Mouse (Mus musculus): Measurements from ENCODE around the gene Npcd. TPM values are rescaled to one million over a fixed set of nuclear protein-coding genes. Genes with fewer than 3 reads are reported as not detected.

Npcd gene
- polyA plus RNA-seq, 1 experiment from 2014 or later, result not detected

- peaks cover 35% of the 10 kb centered on the region for H3K36me3 ChIP-seq (ENCODE audit: control insufficient read depth, insufficient read depth, low read length)
- H3K9ac ChIP-seq (ENCODE audit: low read length), result no peak overlapping the region
- H3K9me3 ChIP-seq (ENCODE audit: control insufficient read depth, low read length), result no peaks in the 10 kb centered on the region
- H3K27me3 ChIP-seq (ENCODE audit: control insufficient read depth, insufficient read depth, low read length), result no peaks in the 10 kb centered on the region
- no peak overlapping the region for H3K4me2 ChIP-seq (ENCODE audit: low read length)
- peaks cover 23 to 42% of the 10 kb centered on the region in 2 experiments for H3K4me1 ChIP-seq (ENCODE audit: control insufficient read depth in 2 of 2, insufficient read depth in 2 of 2, low read length in 2 of 2)
- no peak overlapping the region for H3K4me3 ChIP-seq (ENCODE audit: control insufficient read depth in 1 of 2, insufficient read depth in 1 of 2, low read depth in 1 of 2, low read length in 2 of 2)
- ATAC-seq (ENCODE audit: insufficient number of reproducible peaks, insufficient read depth, low FRiP score, low read depth), result no peak
- H3K27ac ChIP-seq (replicated peaks in 1 of 2; ENCODE audit: control insufficient read depth in 1 of 2, insufficient read depth in 1 of 2, low read depth in 2 of 2, low read length in 2 of 2), result no peak overlapping the region
- WGBS, result 79% methylated on average over 11 of the region's 11 CpGs
These were observed 69.3 kb downstream of the Npcd start for GRCm38 (mm10) chr15:79764539-79765267.

- no peaks in the 10 kb centered on the region for H3K27me3 ChIP-seq (ENCODE audit: control insufficient read depth, insufficient read depth, low read length)
- H3K27ac ChIP-seq (replicated peaks in 1 of 2; ENCODE audit: control insufficient read depth in 1 of 2, insufficient read depth in 1 of 2, low read depth in 2 of 2, low read length in 2 of 2), result no peak overlapping the region
- peaks cover 35% of the 10 kb centered on the region for H3K36me3 ChIP-seq (ENCODE audit: control insufficient read depth, insufficient read depth, low read length)
- WGBS, result 79% methylated on average over 7 of the region's 7 CpGs
- peaks cover 23 to 32% of the 10 kb centered on the region in 2 experiments for H3K4me1 ChIP-seq (ENCODE audit: control insufficient read depth in 2 of 2, insufficient read depth in 2 of 2, low read length in 2 of 2)
- no peak for ATAC-seq (ENCODE audit: insufficient number of reproducible peaks, insufficient read depth, low FRiP score, low read depth)
- H3K9ac ChIP-seq (ENCODE audit: low read length), result no peak overlapping the region
- no peaks in the 10 kb centered on the region for H3K9me3 ChIP-seq (ENCODE audit: control insufficient read depth, low read length)
- H3K4me2 ChIP-seq (ENCODE audit: low read length), result no peak overlapping the region
- H3K4me3 ChIP-seq (ENCODE audit: control insufficient read depth in 1 of 2, insufficient read depth in 1 of 2, low read depth in 1 of 2, low read length in 2 of 2), result no peak overlapping the region
These were observed 70.3 kb downstream of the Npcd start for GRCm38 (mm10) chr15:79763601-79764246.

- Histone ChIP-seq H3K4me3 (ENCODE audit: control insufficient read depth in 1 of 2, insufficient read depth in 1 of 2, low read depth in 1 of 2, low read length in 2 of 2) (no peak overlapping the region), H3K36me3 (ENCODE audit: control insufficient read depth, insufficient read depth, low read length) (peaks cover 35% of the 10 kb centered on the region), H3K9me3 (ENCODE audit: control insufficient read depth, low read length) (no peaks in the 10 kb centered on the region), H3K27me3 (ENCODE audit: control insufficient read depth, insufficient read depth, low read length) (no peaks in the 10 kb centered on the region), H3K4me2 (ENCODE audit: low read length) (no peak overlapping the region), H3K9ac (ENCODE audit: low read length) (no peak overlapping the region), H3K27ac (replicated peaks in 1 of 2; ENCODE audit: control insufficient read depth in 1 of 2, insufficient read depth in 1 of 2, low read depth in 2 of 2, low read length in 2 of 2) (no peak overlapping the region), H3K4me1 (ENCODE audit: control insufficient read depth in 2 of 2, insufficient read depth in 2 of 2, low read length in 2 of 2) (peaks cover 16 to 25% of the 10 kb centered on the region in 2 experiments)
- ATAC-seq (ENCODE audit: insufficient number of reproducible peaks, insufficient read depth, low FRiP score, low read depth), result no peak
- WGBS, result 92% methylated on average over 9 of the region's 9 CpGs
These were observed 71.0 kb downstream of the Npcd start for GRCm38 (mm10) chr15:79763001-79763400.

GRCm38 (mm10) chr15:79760956-79761355, 73.1 kb downstream of the Npcd start:
- 86% methylated on average over 6 of the region's 6 CpGs for WGBS
- Histone ChIP-seq H3K4me2 (ENCODE audit: low read length) (no peak overlapping the region), H3K27ac (replicated peaks in 1 of 2; ENCODE audit: control insufficient read depth in 1 of 2, insufficient read depth in 1 of 2, low read depth in 2 of 2, low read length in 2 of 2) (no peak overlapping the region), H3K27me3 (ENCODE audit: control insufficient read depth, insufficient read depth, low read length) (no peaks in the 10 kb centered on the region), H3K9ac (ENCODE audit: low read length) (no peak overlapping the region), H3K9me3 (ENCODE audit: control insufficient read depth, low read length) (no peaks in the 10 kb centered on the region), H3K36me3 (ENCODE audit: control insufficient read depth, insufficient read depth, low read length) (peaks cover 35% of the 10 kb centered on the region), H3K4me1 (ENCODE audit: control insufficient read depth in 2 of 2, insufficient read depth in 2 of 2, low read length in 2 of 2) (peaks cover under 1 to 5% of the 10 kb centered on the region in 2 experiments; a peak in 1 of 4 replicates), H3K4me3 (ENCODE audit: control insufficient read depth in 1 of 2, insufficient read depth in 1 of 2, low read depth in 1 of 2, low read length in 2 of 2) (no peak overlapping the region)
- ATAC-seq (ENCODE audit: insufficient number of reproducible peaks, insufficient read depth, low FRiP score, low read depth), result no peak

GRCm38 (mm10) chr15:79757118-79757517, 76.9 kb downstream of the Npcd start:
- Histone ChIP-seq H3K27ac (replicated peaks in 1 of 2; ENCODE audit: control insufficient read depth in 1 of 2, insufficient read depth in 1 of 2, low read depth in 2 of 2, low read length in 2 of 2) (no peak overlapping the region), H3K27me3 (ENCODE audit: control insufficient read depth, insufficient read depth, low read length) (no peaks in the 10 kb centered on the region), H3K9me3 (ENCODE audit: control insufficient read depth, low read length) (no peaks in the 10 kb centered on the region), H3K4me2 (ENCODE audit: low read length) (no peak overlapping the region), H3K4me3 (ENCODE audit: control insufficient read depth in 1 of 2, insufficient read depth in 1 of 2, low read depth in 1 of 2, low read length in 2 of 2) (no peak overlapping the region), H3K9ac (ENCODE audit: low read length) (no peak overlapping the region), H3K4me1 (ENCODE audit: control insufficient read depth in 2 of 2, insufficient read depth in 2 of 2, low read length in 2 of 2) (no peaks in the 10 kb centered on the region), H3K36me3 (ENCODE audit: control insufficient read depth, insufficient read depth, low read length) (peaks cover 13% of the 10 kb centered on the region)
- no peak for ATAC-seq (ENCODE audit: insufficient number of reproducible peaks, insufficient read depth, low FRiP score, low read depth)
- 84% methylated on average over 3 of the region's 3 CpGs for WGBS

- no peak for ATAC-seq (ENCODE audit: insufficient number of reproducible peaks, insufficient read depth, low FRiP score, low read depth)
These were observed 77.9 kb downstream of the Npcd start for GRCm38 (mm10) chr15:79755977-79756625.

GRCm38 (mm10) chr15:79755176-79755575, 78.9 kb downstream of the Npcd start:
- no peak overlapping the region for H3K4me2 ChIP-seq (ENCODE audit: low read length)
- no peak overlapping the region for H3K27ac ChIP-seq (replicated peaks in 1 of 2; ENCODE audit: control insufficient read depth in 1 of 2, insufficient read depth in 1 of 2, low read depth in 2 of 2, low read length in 2 of 2)
- H3K4me1 ChIP-seq (ENCODE audit: control insufficient read depth in 2 of 2, insufficient read depth in 2 of 2, low read length in 2 of 2), result no peaks in the 10 kb centered on the region
- no peak for ATAC-seq (ENCODE audit: insufficient number of reproducible peaks, insufficient read depth, low FRiP score, low read depth)
- H3K4me3 ChIP-seq (ENCODE audit: control insufficient read depth in 1 of 2, insufficient read depth in 1 of 2, low read depth in 1 of 2, low read length in 2 of 2), result no peak overlapping the region
- no peaks in the 10 kb centered on the region for H3K36me3 ChIP-seq (ENCODE audit: control insufficient read depth, insufficient read depth, low read length)
- WGBS, result 83% methylated on average over 4 of the region's 4 CpGs
- no peak overlapping the region for H3K9ac ChIP-seq (ENCODE audit: low read length)
- no peaks in the 10 kb centered on the region for H3K9me3 ChIP-seq (ENCODE audit: control insufficient read depth, low read length)
- H3K27me3 ChIP-seq (ENCODE audit: control insufficient read depth, insufficient read depth, low read length), result no peaks in the 10 kb centered on the region

More at GRCm38 (mm10) chr15:79755977-79756625, 77.9 kb downstream of the Npcd start:
- Histone ChIP-seq H3K9me3 (ENCODE audit: control insufficient read depth, low read length) (no peaks in the 10 kb centered on the region), H3K4me1 (ENCODE audit: control insufficient read depth in 2 of 2, insufficient read depth in 2 of 2, low read length in 2 of 2) (no peaks in the 10 kb centered on the region), H3K4me2 (ENCODE audit: low read length) (no peak overlapping the region), H3K9ac (ENCODE audit: low read length) (no peak overlapping the region), H3K4me3 (ENCODE audit: control insufficient read depth in 1 of 2, insufficient read depth in 1 of 2, low read depth in 1 of 2, low read length in 2 of 2) (no peak overlapping the region), H3K27me3 (ENCODE audit: control insufficient read depth, insufficient read depth, low read length) (no peaks in the 10 kb centered on the region), H3K27ac (replicated peaks in 1 of 2; ENCODE audit: control insufficient read depth in 1 of 2, insufficient read depth in 1 of 2, low read depth in 2 of 2, low read length in 2 of 2) (no peak overlapping the region), H3K36me3 (ENCODE audit: control insufficient read depth, insufficient read depth, low read length) (0 out of 2 replicates have a peak, but pooled peaks cover 3% of the 10 kb centered on the region)
- 83% methylated on average over 8 of the region's 8 CpGs for WGBS

Data from heart, embryonic 14.5 days (tissue).